Mouse (Mus musculus): ENCODE measurements at regions not wholly inside any gene's neighbourhood (a gene's known extent, or its start where the extent isn't known, plus 50 kb on each side); places are given as distances from the start of the nearest gene placed in this dataset.

- TF ChIP-seq POU5F1 (IDR thresholded peaks at IDR 0.05; ENCODE audit: borderline replicate concordance, low read length) = no peak
- no peaks in the 10 kb centered on the region for H3K36me3 ChIP-seq (ENCODE audit: insufficient read depth, low read length)
- 0 out of 2 replicates have a peak, but pooled peaks cover 4% of the 10 kb centered on the region for H3K9me3 ChIP-seq (ENCODE audit: low read length)
- H3K4me1 ChIP-seq (replicated peaks; ENCODE audit: low read depth, low read length) = peaks cover 24% of the 10 kb centered on the region
- no peak overlapping the region for H3K4me3 ChIP-seq (replicated peaks; ENCODE audit: low read length)
- peaks cover 60% of the 10 kb centered on the region for H3K27me3 ChIP-seq (ENCODE audit: insufficient read depth, low read length)
Measured at GRCm38 (mm10) chr13:107917564-107917963, 126.7 kb upstream of the Smim15 start.

- no peaks in the 10 kb centered on the region for H3K36me3 ChIP-seq (ENCODE audit: insufficient read depth, low read length)
- H3K27me3 ChIP-seq (ENCODE audit: insufficient read depth, low read length) = peaks cover 55% of the 10 kb centered on the region
- TF ChIP-seq POU5F1 (IDR thresholded peaks at IDR 0.05; ENCODE audit: borderline replicate concordance, low read length) = no peak
- no peak for TF ChIP-seq NANOG (IDR thresholded peaks at IDR 0.05; ENCODE audit: borderline replicate concordance, low read length)
- no peak for TF ChIP-seq CTCF (conservative IDR thresholded peaks at IDR 0.05; ENCODE audit: low read length)
- peaks cover 3% of the 10 kb centered on the region for H3K4me1 ChIP-seq (replicated peaks; ENCODE audit: low read depth, low read length)
- H3K4me3 ChIP-seq (replicated peaks; ENCODE audit: low read length) = no peak overlapping the region
- H3K9me3 ChIP-seq (ENCODE audit: low read length) = no peaks in the 10 kb centered on the region
Measured at GRCm38 (mm10) chr13:107910125-107910524, 134.1 kb upstream of the Smim15 start.

- no peak for TF ChIP-seq POU5F1 (IDR thresholded peaks at IDR 0.05; ENCODE audit: borderline replicate concordance, low read length)
- no peak for TF ChIP-seq CTCF (conservative IDR thresholded peaks at IDR 0.05; ENCODE audit: low read length)
- peak; percentile 70; the same call in 1 of the 2 replicates for TF ChIP-seq NANOG (IDR thresholded peaks at IDR 0.05; ENCODE audit: borderline replicate concordance, low read length)
- H3K4me3 ChIP-seq (replicated peaks; ENCODE audit: low read length) = no peak overlapping the region
- H3K27me3 ChIP-seq (ENCODE audit: insufficient read depth, low read length) = peaks cover 60% of the 10 kb centered on the region
- H3K4me1 ChIP-seq (replicated peaks; ENCODE audit: low read depth, low read length) = peaks cover 5% of the 10 kb centered on the region
- H3K36me3 ChIP-seq (ENCODE audit: insufficient read depth, low read length) = no peaks in the 10 kb centered on the region
- H3K9me3 ChIP-seq (ENCODE audit: low read length) = no peaks in the 10 kb centered on the region
Measured at GRCm38 (mm10) chr13:107909343-107910067, 134.7 kb upstream of the Smim15 start.

- Histone ChIP-seq H3K27me3 (ENCODE audit: insufficient read depth, low read length) (peaks cover 54% of the 10 kb centered on the region), H3K9me3 (ENCODE audit: low read length) (no peaks in the 10 kb centered on the region), H3K4me3 (replicated peaks; ENCODE audit: low read length) (no peak overlapping the region), H3K4me1 (replicated peaks; ENCODE audit: low read depth, low read length) (peaks cover 18% of the 10 kb centered on the region), H3K36me3 (ENCODE audit: insufficient read depth, low read length) (no peaks in the 10 kb centered on the region)
- TF ChIP-seq CTCF (conservative IDR thresholded peaks at IDR 0.05; ENCODE audit: low read length) = no peak
- no peak for TF ChIP-seq POU5F1 (IDR thresholded peaks at IDR 0.05; ENCODE audit: borderline replicate concordance, low read length)
- TF ChIP-seq NANOG (IDR thresholded peaks at IDR 0.05; ENCODE audit: borderline replicate concordance, low read length) = peak; percentile 98
Measured at GRCm38 (mm10) chr13:107907966-107908365, 136.3 kb upstream of the Smim15 start.

GRCm38 (mm10) chr13:107904851-107905250 lies 139.4 kb upstream of the Smim15 start:
- H3K4me1 ChIP-seq (replicated peaks; ENCODE audit: low read depth, low read length) = peaks cover 23% of the 10 kb centered on the region

GRCm38 (mm10) chr13:107904051-107904740 lies 140.1 kb upstream of the Smim15 start:
- H3K4me1 ChIP-seq (replicated peaks; ENCODE audit: low read depth, low read length) = peaks cover 26% of the 10 kb centered on the region
- H3K9me3 ChIP-seq (ENCODE audit: low read length) = no peaks in the 10 kb centered on the region
- H3K27me3 ChIP-seq (ENCODE audit: insufficient read depth, low read length) = peaks cover 25% of the 10 kb centered on the region
- H3K4me3 ChIP-seq (replicated peaks; ENCODE audit: low read length) = no peak overlapping the region
- H3K36me3 ChIP-seq (ENCODE audit: insufficient read depth, low read length) = no peaks in the 10 kb centered on the region
- no peak for TF ChIP-seq POU5F1 (IDR thresholded peaks at IDR 0.05; ENCODE audit: borderline replicate concordance, low read length)
- TF ChIP-seq NANOG (IDR thresholded peaks at IDR 0.05; ENCODE audit: borderline replicate concordance, low read length) = no peak
- TF ChIP-seq CTCF (conservative IDR thresholded peaks at IDR 0.05; ENCODE audit: low read length) = no peak

More at GRCm38 (mm10) chr13:107904851-107905250, 139.4 kb upstream of the Smim15 start:
- no peak for TF ChIP-seq NANOG (IDR thresholded peaks at IDR 0.05; ENCODE audit: borderline replicate concordance, low read length)
- no peak for TF ChIP-seq CTCF (conservative IDR thresholded peaks at IDR 0.05; ENCODE audit: low read length)
- no peak for TF ChIP-seq POU5F1 (IDR thresholded peaks at IDR 0.05; ENCODE audit: borderline replicate concordance, low read length)
- Histone ChIP-seq H3K36me3 (ENCODE audit: insufficient read depth, low read length) (no peaks in the 10 kb centered on the region), H3K4me3 (replicated peaks; ENCODE audit: low read length) (no peak overlapping the region), H3K27me3 (ENCODE audit: insufficient read depth, low read length) (peaks cover 29% of the 10 kb centered on the region), H3K9me3 (ENCODE audit: low read length) (no peaks in the 10 kb centered on the region)

- Histone ChIP-seq H3K9me3 (ENCODE audit: low read length) (no peaks in the 10 kb centered on the region), H3K4me3 (replicated peaks; ENCODE audit: low read length) (no peak overlapping the region), H3K36me3 (ENCODE audit: insufficient read depth, low read length) (no peaks in the 10 kb centered on the region), H3K27me3 (ENCODE audit: insufficient read depth, low read length) (peaks cover 25% of the 10 kb centered on the region), H3K4me1 (replicated peaks; ENCODE audit: low read depth, low read length) (peaks cover 23% of the 10 kb centered on the region)
- TF ChIP-seq CTCF (conservative IDR thresholded peaks at IDR 0.05; ENCODE audit: low read length) = no peak
- no peak for TF ChIP-seq POU5F1 (IDR thresholded peaks at IDR 0.05; ENCODE audit: borderline replicate concordance, low read length)
- no peak for TF ChIP-seq NANOG (IDR thresholded peaks at IDR 0.05; ENCODE audit: borderline replicate concordance, low read length)
Measured at GRCm38 (mm10) chr13:107903150-107903959, 140.9 kb upstream of the Smim15 start.

GRCm38 (mm10) chr13:107902800-107903149 lies 141.5 kb upstream of the Smim15 start:
- Histone ChIP-seq H3K9me3 (ENCODE audit: low read length) (0 out of 2 replicates have a peak, but pooled peaks cover 3% of the 10 kb centered on the region), H3K36me3 (ENCODE audit: insufficient read depth, low read length) (no peaks in the 10 kb centered on the region), H3K4me3 (replicated peaks; ENCODE audit: low read length) (no peak overlapping the region), H3K4me1 (replicated peaks; ENCODE audit: low read depth, low read length) (peaks cover 23% of the 10 kb centered on the region), H3K27me3 (ENCODE audit: insufficient read depth, low read length) (peaks cover 25% of the 10 kb centered on the region)
- no peak for TF ChIP-seq POU5F1 (IDR thresholded peaks at IDR 0.05; ENCODE audit: borderline replicate concordance, low read length)
- no peak for TF ChIP-seq NANOG (IDR thresholded peaks at IDR 0.05; ENCODE audit: borderline replicate concordance, low read length)
- TF ChIP-seq CTCF (conservative IDR thresholded peaks at IDR 0.05; ENCODE audit: low read length) = no peak

All from E14TG2a.4 (cell line).